Mouse (Mus musculus) embryonic facial prominence, embryonic 11.5 days (tissue): ENCODE results near the gene Gm16485. TPM values are rescaled to one million over a fixed set of nuclear protein-coding genes. Genes with fewer than 3 reads are reported as not detected.

Experiments used
- ATAC-seq: fragments of 200-750 bp; cut with Nextera tagmentation; replicated peaks from 2 replicates; pipeline ENCODE4 v1.8.0; 2017; ENCODE audit warnings: low read depth; ENCODE audit not compliant: insufficient number of reproducible peaks, low FRiP score, low TSS enrichment
- DNase-seq: peaks from one replicate; pipeline ENCODE4 v3.0.0-alpha.2; 2015; ENCODE audit warnings: low spot score
- H3K27ac ChIP-seq: fragments of 300-500 bp; sonication (generic); replicated peaks from 2 replicates; pipeline ENCODE4 v1.5.1; 2014; ENCODE audit warnings: mild to moderate bottlenecking, low read depth, low read length, control low read depth
- H3K27me3 ChIP-seq: fragments of 300-500 bp; sonication (generic); 2 replicates; pipeline ENCODE4 v1.6.1; 2014; ENCODE audit warnings: mild to moderate bottlenecking, low read length, moderate library complexity, mixed read lengths; ENCODE audit not compliant: control insufficient read depth, insufficient read depth
- H3K36me3 ChIP-seq: fragments of 300-500 bp; sonication (generic); replicated peaks from 2 replicates; pipeline ENCODE4 v1.6.1; 2014; ENCODE audit warnings: low read depth, mild to moderate bottlenecking, low read length, moderate library complexity, mixed read lengths; ENCODE audit not compliant: control insufficient read depth, insufficient read depth
- H3K4me1 ChIP-seq: fragments of 300-500 bp; sonication (generic); 2 replicates; pipeline ENCODE4 v1.6.1; 2014; ENCODE audit warnings: low read length, mixed read lengths; ENCODE audit not compliant: control insufficient read depth, insufficient read depth
- H3K4me2 ChIP-seq: fragments of 300-500 bp; sonication (generic); 2 replicates; pipeline ENCODE4 v1.6.1; 2014; ENCODE audit warnings: low read depth, mild to moderate bottlenecking, control low read depth, low read length, moderate library complexity
- H3K4me3 ChIP-seq: fragments of 300-500 bp; sonication (generic); 2 replicates; pipeline ENCODE4 v1.5.1; 2014; ENCODE audit warnings: low read depth, low read length, control low read depth
- H3K9ac ChIP-seq: fragments of 300-500 bp; sonication (generic); replicated peaks from 2 replicates; pipeline ENCODE4 v1.6.1; 2014; ENCODE audit warnings: mild to moderate bottlenecking, control low read depth, low read length
- H3K9me3 ChIP-seq: fragments of 300-500 bp; sonication (generic); replicated peaks from 2 replicates; pipeline ENCODE4 v1.6.1; 2016; ENCODE audit warnings: mild to moderate bottlenecking, low read length, inconsistent platforms, mixed read lengths; ENCODE audit not compliant: control insufficient read depth
- WGBS: fragments of 180-500 bp; shearing (Covaris S2); extraction: QIAGEN DNeasy Blood & Tissue Kit; methylation state at CpG from one replicate; pipeline ENCODE4 v1.1.7; 2014; 5-methylcytosine and 5-hydroxymethylcytosine counted together
- polyA plus RNA-seq: library from polyadenylated mRNA; unstranded; fragments of >200 nt; fragmentation: Nextera tagmentation; extraction: Ambion mirVana; gene quantifications from 2 replicates; pipeline ENCODE4 v1.2.1, GENCODE M21; 2014

Gene Gm16485
- polyA plus RNA-seq, 1 experiment from 2014 or later: 0.10 TPM

DNA sequence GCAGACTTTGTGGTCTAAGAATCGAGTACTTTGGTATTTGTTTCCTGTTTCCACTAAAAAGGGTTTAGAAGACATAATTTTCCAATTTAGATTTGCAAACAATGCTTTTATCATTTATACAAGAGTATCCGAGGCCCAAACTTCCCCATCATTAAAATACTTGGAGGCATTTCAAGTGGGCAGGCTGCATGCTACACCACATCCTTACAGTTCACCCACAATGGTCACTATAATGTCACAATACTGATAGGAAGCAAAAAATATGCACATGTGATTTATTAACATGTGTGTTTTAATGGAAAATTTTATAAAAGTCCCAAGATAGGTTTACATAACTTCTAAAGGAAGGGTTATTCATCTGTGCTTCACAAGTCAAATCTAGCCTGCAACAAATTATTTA is 24.9 kb downstream of the Gm16485 start:
- Histone ChIP-seq H3K9me3 (no peaks in the 10 kb centered on the region), H3K27me3 (no peaks in the 10 kb centered on the region), H3K36me3 (no peaks in the 10 kb centered on the region), H3K9ac (no peak overlapping the region), H3K4me2 (no peak overlapping the region), H3K4me3 (no peak overlapping the region), H3K4me1 (no peaks in the 10 kb centered on the region), H3K27ac (no peak overlapping the region)
- DNase-seq: no peak
- no peak for ATAC-seq
- WGBS: 83% methylated on average over 2 of the region's 2 CpGs

DNA sequence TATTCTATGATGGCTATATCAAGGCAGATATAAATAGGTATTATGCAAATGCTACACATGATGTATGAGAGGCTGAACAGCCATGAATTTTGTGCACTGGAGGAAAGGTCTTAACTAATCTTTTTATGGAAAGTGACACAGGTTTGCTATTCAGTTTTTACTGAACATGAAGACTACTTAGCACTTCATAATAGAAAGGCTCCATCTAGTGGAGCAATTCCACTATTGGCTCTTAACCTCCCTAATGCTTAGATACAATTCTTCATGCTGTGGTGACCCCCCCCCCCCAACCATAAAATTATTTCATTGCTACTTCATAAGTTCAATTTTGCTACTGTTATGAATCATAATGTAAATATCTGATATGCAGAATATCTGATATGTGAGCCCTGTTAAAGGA is 29.6 kb downstream of the Gm16485 start:
- DNase-seq: peak; percentile 13

DNA sequence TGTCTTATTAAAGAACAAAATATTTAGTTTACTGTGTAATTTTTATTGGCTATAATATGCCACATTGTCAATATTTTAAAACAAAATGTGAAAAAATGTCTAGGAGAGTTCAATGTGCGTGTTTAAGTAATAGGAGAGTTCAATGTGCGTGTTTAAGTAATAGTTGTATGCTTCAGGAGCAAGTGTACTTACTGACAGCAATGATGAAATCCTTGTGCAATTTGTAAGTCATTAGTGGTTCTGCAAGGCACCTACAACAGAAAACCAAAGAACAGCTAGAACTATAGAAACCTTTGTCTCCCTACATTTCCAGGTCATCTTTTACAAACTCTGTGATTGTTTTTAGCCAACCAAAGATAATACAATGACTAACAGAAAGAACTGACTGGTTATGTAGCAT is 43.5 kb downstream of the Gm16485 start:
- ATAC-seq (no peak), DNase-seq (no peak)
- no peaks in the 10 kb centered on the region; the same call in 1 of the 2 replicates for H3K36me3 ChIP-seq
- H3K9ac ChIP-seq: no peak overlapping the region
- no peak overlapping the region for H3K27ac ChIP-seq
- WGBS: 93% methylated on average over 2 of the region's 2 CpGs
- H3K9me3 ChIP-seq: no peaks in the 10 kb centered on the region
- no peaks in the 10 kb centered on the region for H3K4me1 ChIP-seq
- H3K4me2 ChIP-seq: no peak overlapping the region
- no peaks in the 10 kb centered on the region for H3K27me3 ChIP-seq
- no peak overlapping the region for H3K4me3 ChIP-seq

More for the DNA sequence above, 29.6 kb downstream of the Gm16485 start:
- H3K9me3 ChIP-seq: no peaks in the 10 kb centered on the region
- H3K36me3 ChIP-seq: no peaks in the 10 kb centered on the region; the same call in 1 of the 2 replicates
- H3K27me3 ChIP-seq: no peaks in the 10 kb centered on the region
- no peak for ATAC-seq
- no peak overlapping the region for H3K27ac ChIP-seq
- H3K4me3 ChIP-seq: no peak overlapping the region
- no peaks in the 10 kb centered on the region for H3K4me1 ChIP-seq
- no peak overlapping the region for H3K4me2 ChIP-seq
- no peak overlapping the region for H3K9ac ChIP-seq

Other genes with a start within 250 kb of the Gm16485 start
- gene Pgr, start 72.0 kb upstream of the Gm16485 start, polyA plus RNA-seq: 0.24 and 0.31 TPM in 2 replicates